Mouse (Mus musculus): ENCODE results near the gene Epha6.

GRCm38 (mm10) chr16:59666938-59667337, 938.4 kb downstream of the Epha6 start:
- TF ChIP-seq CHD2 (IDR thresholded peaks at IDR 0.05; ENCODE audit: low read depth, low read length) (no peak), HCFC1 (IDR thresholded peaks at IDR 0.05; ENCODE audit: borderline replicate concordance, insufficient read depth, low read length) (no peak)

Data from ES-E14 (cell line).